16 mouse cellular contexts compared by ENCODE assay signal in genomic region chr12:102395537-102395936, GRCm38 (mm10). TPM values are rescaled to one million over a fixed set of nuclear protein-coding genes. Genes with fewer than 3 reads are reported as not detected.
A peak's percentile ranks its signal among the peaks of the same experiment; 100 is the strongest.
DNase-seq lines count a peak whose midpoint lies in the region; ATAC-seq and TF ChIP-seq lines count a peak whose summit lies in the region.
"Had no signal": no experiment of that assay in that cellular context is flagged by ENCODE, and none has a peak within 500 bp of the region (broad histone marks: within the 10 kb centered on the region; RNA-seq: fewer than 3 reads in every experiment).

No protein-coding gene starts in this region.

- 0 out of 2 replicates have a peak, but pooled peaks have one; percentile 25 for ATAC-seq in megakaryocyte progenitor cell, adult 5-6 weeks (replicated peaks; ENCODE audit: poor library complexity)
- ATAC-seq in erythroid progenitor cell, adult 5-6 weeks (replicated peaks; ENCODE audit: low FRiP score, poor library complexity, severe bottlenecking) = no peak
- ATAC-seq: hindbrain, embryonic 16.5 days; inflammation-experienced regulatory T-cells, adult 6 months; intestine, postnatal 0 days had no signal

- intact Hi-C loops in heart, postnatal 25 days (cut with DNase I) = no loop called here
- intact Hi-C loops in left cerebral cortex, postnatal 4 days (cut with DNase I) = no loop called here

- no peak for TF ChIP-seq CTCF in brain, embryonic 14.5 days (IDR thresholded peaks at IDR 0.05; ENCODE audit: borderline replicate concordance, extremely low read depth, insufficient read depth, insufficient read length)

- no peak for TF ChIP-seq POLR2A in brain, embryonic 14.5 days (IDR thresholded peaks at IDR 0.05; ENCODE audit: borderline replicate concordance, extremely low read depth, insufficient read depth, insufficient read length, poor library complexity, severe bottlenecking)

- DNase-seq in heart, adult 11 months = peak; percentile 84
- no peak for DNase-seq in heart, postnatal 25 days (ENCODE audit: low spot score)
- peak; percentile 27 for DNase-seq in left cerebral cortex, postnatal 4 days
- no peak for DNase-seq in left cerebral cortex, adult 18-20 months (ENCODE audit: low spot score in 2 of 2)
- peak; percentile 13 for DNase-seq in brain, embryonic 14.5 days (ENCODE audit: low read depth)
- DNase-seq: adrenal gland, adult 2 months; adrenal gland, postnatal 36 days; cerebellum, adult 11-12 months; gastrocnemius, postnatal 36 days; heart, adult 2 months; heart, postnatal 14 days had no signal

RNA-seq across cellular contexts. Expression of gene Lgmn, which starts 44.1 kb away (rescaled TPM):
- total RNA-seq in heart, postnatal 25 days (2021) = 10 to 100 TPM; 62.2 to 72.2 TPM
- 10 to 100 TPM; 65.7 to 72.1 TPM for total RNA-seq in left cerebral cortex, postnatal 4 days (2021)
- total RNA-seq in left cerebral cortex, adult 18-20 months (2021) = 100 to 1,000 TPM in 1 of 2 experiments, 10 to 100 TPM in 1; 99.1 to 102 TPM
- 47.2 and 61.8 TPM in 2 replicates for polyA plus RNA-seq in brain, embryonic 14.5 days (2012; rRNA removed)
- 2.1 and 2.9 TPM in 2 replicates for total RNA-seq in megakaryocyte progenitor cell, adult 5-6 weeks (2015)
- 0.71 and 2.2 TPM in 2 replicates for total RNA-seq in megakaryocyte progenitor cell, adult 5-6 weeks (2017)
- total RNA-seq in erythroid progenitor cell, adult 5-6 weeks (2015; ENCODE audit: low replicate concordance) = 16.3 and 28.1 TPM in 2 replicates
- 13.1 and 17.7 TPM in 2 replicates for total RNA-seq in erythroid progenitor cell, adult 5-6 weeks (2017; ENCODE audit: low replicate concordance)

Comparison
In these comparisons a context has a peak if more than half of its experiments do, and no peak if none do; other contexts are left out.
1. DNase-seq: peak in heart, adult 11 months (single experiment), left cerebral cortex, postnatal 4 days (single experiment) and brain, embryonic 14.5 days (single experiment); none in heart, postnatal 25 days (single experiment) and left cerebral cortex, adult 18-20 months (0 of 2).